9 mouse cellular contexts compared by ENCODE assay signal in genomic region chr1:91380453-91381090, GRCm38 (mm10). TPM values are rescaled to one million over a fixed set of nuclear protein-coding genes. Genes with fewer than 3 reads are reported as not detected.
DNase-seq lines count a peak whose midpoint lies in the region; ATAC-seq lines count a peak whose summit lies in the region.
"Had no signal": no experiment of that assay in that cellular context is flagged by ENCODE, and none has a peak within 500 bp of the region (broad histone marks: within the 10 kb centered on the region; RNA-seq: fewer than 3 reads in every experiment).

No protein-coding gene starts in this region.

- peaks cover 96% of the 10 kb centered on the region for H3K36me3 ChIP-seq in limb, embryonic 12.5 days
- peaks cover 48% of the 10 kb centered on the region for H3K36me3 ChIP-seq in midbrain, embryonic 16.5 days (ENCODE audit: control insufficient read depth, insufficient read depth, low read length)

- 0 out of 2 replicates have a peak, but pooled peaks have one; percentile 37 for ATAC-seq in limb, embryonic 12.5 days (ENCODE audit: insufficient number of reproducible peaks, insufficient read depth, low FRiP score, low TSS enrichment, low read depth)
- peak; percentile 67 for ATAC-seq in midbrain, embryonic 16.5 days

- 69% methylated on average over 7 of the region's 7 CpGs for WGBS in limb, embryonic 12.5 days
- 58% methylated on average over 7 of the region's 7 CpGs for WGBS in midbrain, embryonic 16.5 days

- no peak overlapping the region for H3K4me2 ChIP-seq in limb, embryonic 12.5 days
- H3K4me2 ChIP-seq in midbrain, embryonic 16.5 days (ENCODE audit: low read length), result no peak overlapping the region
- H3K4me2 ChIP-seq: embryonic facial prominence, embryonic 12.5 days had no signal

- H3K9ac ChIP-seq in limb, embryonic 12.5 days (replicated peaks), result no peak overlapping the region
- no peak overlapping the region for H3K9ac ChIP-seq in midbrain, embryonic 16.5 days (ENCODE audit: low read depth, low read length)
- H3K9ac ChIP-seq: embryonic facial prominence, embryonic 12.5 days had no signal

- H3K27me3 ChIP-seq in limb, embryonic 12.5 days, result no peaks in the 10 kb centered on the region
- no peaks in the 10 kb centered on the region for H3K27me3 ChIP-seq in midbrain, embryonic 16.5 days (ENCODE audit: control insufficient read depth, insufficient read depth, low read depth, low read length)
- H3K27me3 ChIP-seq: embryonic facial prominence, embryonic 12.5 days had no signal

- peak; percentile 90 for DNase-seq in testis, postnatal 10 days (ENCODE audit: low spot score)
- DNase-seq in testis, postnatal 14 days (ENCODE audit: low spot score), result no peak
- DNase-seq in cerebellum, postnatal 10 days, result peak; percentile 92 to 94
- peak; percentile 73 to 80 for DNase-seq in frontal cortex, postnatal 36 days (ENCODE audit: low spot score in 2 of 2)
- peak; percentile 81 for DNase-seq in kidney, adult 18-20 months
- DNase-seq in spleen, postnatal 4 days (ENCODE audit: low spot score in 2 of 2), result peak; percentile 76 to 91

- no peak overlapping the region for H3K4me3 ChIP-seq in limb, embryonic 12.5 days (replicated peaks)
- no peak overlapping the region for H3K4me3 ChIP-seq in midbrain, embryonic 16.5 days (ENCODE audit: low read depth, low read length)
- H3K4me3 ChIP-seq: embryonic facial prominence, embryonic 12.5 days had no signal

- no peaks in the 10 kb centered on the region for H3K4me1 ChIP-seq in limb, embryonic 12.5 days (replicated peaks)
- H3K4me1 ChIP-seq in midbrain, embryonic 16.5 days (ENCODE audit: control insufficient read depth, insufficient read depth, low read length), result no peaks in the 10 kb centered on the region
- H3K4me1 ChIP-seq: embryonic facial prominence, embryonic 12.5 days had no signal

- no peak overlapping the region for H3K27ac ChIP-seq in limb, embryonic 12.5 days
- H3K27ac ChIP-seq in midbrain, embryonic 16.5 days (ENCODE audit: low read length), result no peak overlapping the region
- H3K27ac ChIP-seq: embryonic facial prominence, embryonic 12.5 days had no signal

- no peaks in the 10 kb centered on the region for H3K9me3 ChIP-seq in limb, embryonic 12.5 days
- no peaks in the 10 kb centered on the region for H3K9me3 ChIP-seq in midbrain, embryonic 16.5 days (replicated peaks; ENCODE audit: control insufficient read depth, low read length, poor library complexity, severe bottlenecking)
- H3K9me3 ChIP-seq: embryonic facial prominence, embryonic 12.5 days had no signal

RNA-seq across cellular contexts. Expression of gene Erfe, which starts 14.3 kb away (rescaled TPM):
- 1.5 and 1.6 TPM in 2 replicates for polyA plus RNA-seq in limb, embryonic 12.5 days (2016; fragmentation: Nextera tagmentation; extraction: Ambion mirVana)
- 0.18 and 0.25 TPM in 2 replicates for polyA plus RNA-seq in midbrain, embryonic 16.5 days (2015; fragmentation: Nextera tagmentation; extraction: Ambion mirVana)

RNA-seq across cellular contexts. Expression of gene Ilkap, which starts 18.0 kb away (rescaled TPM):
- polyA plus RNA-seq in limb, embryonic 12.5 days (2016; fragmentation: Nextera tagmentation; extraction: Ambion mirVana), result 178 and 186 TPM in 2 replicates
- 141 and 143 TPM in 2 replicates for polyA plus RNA-seq in midbrain, embryonic 16.5 days (2015; fragmentation: Nextera tagmentation; extraction: Ambion mirVana)

RNA-seq across cellular contexts. Expression of gene Klhl30, which starts 29.8 kb away (rescaled TPM):
- 0.82 and 0.84 TPM in 2 replicates for polyA plus RNA-seq in limb, embryonic 12.5 days (2016; fragmentation: Nextera tagmentation; extraction: Ambion mirVana)
- 0.11 and 0.13 TPM in 2 replicates for polyA plus RNA-seq in midbrain, embryonic 16.5 days (2015; fragmentation: Nextera tagmentation; extraction: Ambion mirVana)

RNA-seq across cellular contexts. Expression of gene Hes6, which starts 33.3 kb away (rescaled TPM):
- 121 and 127 TPM in 2 replicates for polyA plus RNA-seq in limb, embryonic 12.5 days (2016; fragmentation: Nextera tagmentation; extraction: Ambion mirVana)
- 153 and 173 TPM in 2 replicates for polyA plus RNA-seq in midbrain, embryonic 16.5 days (2015; fragmentation: Nextera tagmentation; extraction: Ambion mirVana)

RNA-seq across cellular contexts. Expression of gene Espnl, which starts 58.7 kb away (rescaled TPM):
- polyA plus RNA-seq in limb, embryonic 12.5 days (2016; fragmentation: Nextera tagmentation; extraction: Ambion mirVana), result 0.08 TPM in 2 replicates
- polyA plus RNA-seq in midbrain, embryonic 16.5 days (2015; fragmentation: Nextera tagmentation; extraction: Ambion mirVana), result 0.04 and 0.13 TPM in 2 replicates
